Mouse (Mus musculus): ENCODE measurements around the gene Dcakd. TPM values are rescaled to one million over a fixed set of nuclear protein-coding genes. Genes with fewer than 3 reads are reported as not detected.

Gene Dcakd
- polyA plus RNA-seq, 1 experiment from 2014 or later = 36.8 TPM

GRCm38 (mm10) chr11:102963246-102963854 lies 64.8 kb downstream of the Dcakd start:
- Histone ChIP-seq H3K27ac (replicated peaks) (no peak overlapping the region), H3K9ac (ENCODE audit: low read length) (0 out of 2 replicates have a peak overlapping the region, but pooled peaks have one; percentile 13)
- 17% methylated on average over 16 of the region's 16 CpGs for WGBS

GRCm38 (mm10) chr11:102962861-102963245 lies 65.3 kb downstream of the Dcakd start:
- H3K27ac ChIP-seq (replicated peaks) = no peak overlapping the region
- TF ChIP-seq CTCF (IDR thresholded peaks at IDR 0.05; ENCODE audit: low read depth) = no peak
- TF ChIP-seq EP300 (optimal IDR thresholded peaks at IDR 0.05) = no peak

More at GRCm38 (mm10) chr11:102963246-102963854, 64.8 kb downstream of the Dcakd start:
- H3K4me1 ChIP-seq (replicated peaks; ENCODE audit: control insufficient read depth, insufficient read depth) = no peaks in the 10 kb centered on the region; the same call in 1 of the 2 replicates
- no peaks in the 10 kb centered on the region for H3K9me3 ChIP-seq (ENCODE audit: control insufficient read depth, low read length)
- no peak overlapping the region for H3K4me3 ChIP-seq (ENCODE audit: low read depth, low read length)
- ATAC-seq (ENCODE audit: low FRiP score, low TSS enrichment) (no peak), DNase-seq (ENCODE audit: low spot score) (no peak)
- H3K36me3 ChIP-seq (ENCODE audit: control insufficient read depth, insufficient read depth, low read length) = no peaks in the 10 kb centered on the region
- H3K4me2 ChIP-seq (replicated peaks; ENCODE audit: low read depth) = no peak overlapping the region
- no peak for TF ChIP-seq EP300 (optimal IDR thresholded peaks at IDR 0.05)
- no peak for TF ChIP-seq CTCF (IDR thresholded peaks at IDR 0.05; ENCODE audit: low read depth)
- no peaks in the 10 kb centered on the region for H3K27me3 ChIP-seq (ENCODE audit: control insufficient read depth, insufficient read depth, low read length)

GRCm38 (mm10) chr11:102961082-102961481 lies 67.1 kb downstream of the Dcakd start:
- WGBS = 90% methylated on average over 4 of the region's 4 CpGs
- Histone ChIP-seq H3K9ac (ENCODE audit: low read length) (no peak overlapping the region), H3K4me2 (replicated peaks; ENCODE audit: low read depth) (no peak overlapping the region), H3K36me3 (ENCODE audit: control insufficient read depth, insufficient read depth, low read length) (no peaks in the 10 kb centered on the region), H3K4me3 (ENCODE audit: low read depth, low read length) (no peak overlapping the region), H3K9me3 (ENCODE audit: control insufficient read depth, low read length) (no peaks in the 10 kb centered on the region), H3K27ac (replicated peaks) (no peak overlapping the region), H3K27me3 (ENCODE audit: control insufficient read depth, insufficient read depth, low read length) (no peaks in the 10 kb centered on the region), H3K4me1 (replicated peaks; ENCODE audit: control insufficient read depth, insufficient read depth) (no peaks in the 10 kb centered on the region; the same call in 1 of the 2 replicates)
- no peak for ATAC-seq (ENCODE audit: low FRiP score, low TSS enrichment)
- DNase-seq (ENCODE audit: low spot score) = no peak
- TF ChIP-seq CTCF (IDR thresholded peaks at IDR 0.05; ENCODE audit: low read depth) (no peak), EP300 (optimal IDR thresholded peaks at IDR 0.05) (no peak)

More at GRCm38 (mm10) chr11:102962861-102963245, 65.3 kb downstream of the Dcakd start:
- Histone ChIP-seq H3K4me2 (replicated peaks; ENCODE audit: low read depth) (no peak overlapping the region), H3K4me3 (ENCODE audit: low read depth, low read length) (no peak overlapping the region), H3K27me3 (ENCODE audit: control insufficient read depth, insufficient read depth, low read length) (no peaks in the 10 kb centered on the region), H3K36me3 (ENCODE audit: control insufficient read depth, insufficient read depth, low read length) (no peaks in the 10 kb centered on the region), H3K9me3 (ENCODE audit: control insufficient read depth, low read length) (no peaks in the 10 kb centered on the region), H3K4me1 (replicated peaks; ENCODE audit: control insufficient read depth, insufficient read depth) (no peaks in the 10 kb centered on the region; the same call in 1 of the 2 replicates), H3K9ac (ENCODE audit: low read length) (no peak overlapping the region)
- WGBS = 39% methylated on average over 7 of the region's 7 CpGs
- no peak for DNase-seq (ENCODE audit: low spot score)
- ATAC-seq (ENCODE audit: low FRiP score, low TSS enrichment) = no peak

- no peak for ATAC-seq (ENCODE audit: low FRiP score, low TSS enrichment)
- H3K4me3 ChIP-seq (ENCODE audit: low read depth, low read length) = no peak overlapping the region
- no peaks in the 10 kb centered on the region; the same call in 1 of the 2 replicates for H3K4me1 ChIP-seq (replicated peaks; ENCODE audit: control insufficient read depth, insufficient read depth)
- no peak overlapping the region for H3K27ac ChIP-seq (replicated peaks)
- WGBS = 82% methylated on average over 1 of the region's 1 CpGs
- TF ChIP-seq EP300 (optimal IDR thresholded peaks at IDR 0.05) = no peak
- 0 out of 2 replicates have a peak, but pooled peaks have one; percentile 15 for TF ChIP-seq CTCF (IDR thresholded peaks at IDR 0.05; ENCODE audit: low read depth)
- H3K27me3 ChIP-seq (ENCODE audit: control insufficient read depth, insufficient read depth, low read length) = no peaks in the 10 kb centered on the region
- no peaks in the 10 kb centered on the region for H3K36me3 ChIP-seq (ENCODE audit: control insufficient read depth, insufficient read depth, low read length)
- H3K4me2 ChIP-seq (replicated peaks; ENCODE audit: low read depth) = no peak overlapping the region
- no peak for DNase-seq (ENCODE audit: low spot score)
- H3K9ac ChIP-seq (ENCODE audit: low read length) = no peak overlapping the region
- H3K9me3 ChIP-seq (ENCODE audit: control insufficient read depth, low read length) = no peaks in the 10 kb centered on the region
Observed at GRCm38 (mm10) chr11:102958870-102959269, 69.3 kb downstream of the Dcakd start.

GRCm38 (mm10) chr11:102958431-102958830 lies 69.7 kb downstream of the Dcakd start:
- WGBS = 77% methylated on average over 6 of the region's 6 CpGs
- no peaks in the 10 kb centered on the region for H3K27me3 ChIP-seq (ENCODE audit: control insufficient read depth, insufficient read depth, low read length)
- no peak for DNase-seq (ENCODE audit: low spot score)
- no peak overlapping the region for H3K27ac ChIP-seq (replicated peaks)
- H3K9me3 ChIP-seq (ENCODE audit: control insufficient read depth, low read length) = no peaks in the 10 kb centered on the region
- no peak overlapping the region for H3K4me3 ChIP-seq (ENCODE audit: low read depth, low read length)
- TF ChIP-seq EP300 (optimal IDR thresholded peaks at IDR 0.05) = no peak
- no peak for TF ChIP-seq CTCF (IDR thresholded peaks at IDR 0.05; ENCODE audit: low read depth)
- no peak overlapping the region for H3K9ac ChIP-seq (ENCODE audit: low read length)
- no peaks in the 10 kb centered on the region for H3K36me3 ChIP-seq (ENCODE audit: control insufficient read depth, insufficient read depth, low read length)
- ATAC-seq (ENCODE audit: low FRiP score, low TSS enrichment) = no peak
- no peaks in the 10 kb centered on the region; the same call in 1 of the 2 replicates for H3K4me1 ChIP-seq (replicated peaks; ENCODE audit: control insufficient read depth, insufficient read depth)
- H3K4me2 ChIP-seq (replicated peaks; ENCODE audit: low read depth) = no peak overlapping the region

GRCm38 (mm10) chr11:102957692-102958091 lies 70.4 kb downstream of the Dcakd start:
- Histone ChIP-seq H3K27me3 (ENCODE audit: control insufficient read depth, insufficient read depth, low read length) (no peaks in the 10 kb centered on the region), H3K9ac (ENCODE audit: low read length) (peak overlapping the region; percentile 14; the same call in 1 of the 2 replicates), H3K27ac (replicated peaks) (peak overlapping the region; percentile 61), H3K36me3 (ENCODE audit: control insufficient read depth, insufficient read depth, low read length) (no peaks in the 10 kb centered on the region), H3K4me1 (replicated peaks; ENCODE audit: control insufficient read depth, insufficient read depth) (no peaks in the 10 kb centered on the region), H3K4me3 (ENCODE audit: low read depth, low read length) (no peak overlapping the region), H3K4me2 (replicated peaks; ENCODE audit: low read depth) (peak overlapping the region; percentile 25; the same call in 1 of the 2 replicates), H3K9me3 (ENCODE audit: control insufficient read depth, low read length) (no peaks in the 10 kb centered on the region)
- 65% methylated on average over 7 of the region's 8 CpGs for WGBS
- no peak for TF ChIP-seq EP300 (optimal IDR thresholded peaks at IDR 0.05)
- no peak for ATAC-seq (ENCODE audit: low FRiP score, low TSS enrichment)
- DNase-seq (ENCODE audit: low spot score) = no peak

Measured in stomach, postnatal 0 days (tissue).